Mouse (Mus musculus) kidney, embryonic 15.5 days (tissue): ENCODE results near the gene Pmp22. TPM values are rescaled to one million over a fixed set of nuclear protein-coding genes. Genes with fewer than 3 reads are reported as not detected.
A peak's percentile ranks its signal among the peaks of the same experiment; 100 is the strongest.

Source experiments
- ATAC-seq: fragments of 200-750 bp; cut with Nextera tagmentation; replicated peaks from 2 replicates; pipeline ENCODE4 v1.8.0; 2017; ENCODE audit warnings: moderate TSS enrichment; ENCODE audit not compliant: low FRiP score
- H3K27ac ChIP-seq: fragments of 300-500 bp; sonication (generic); 2 replicates; pipeline ENCODE4 v1.5.1; 2015; ENCODE audit warnings: mild to moderate bottlenecking, inconsistent platforms
- H3K27me3 ChIP-seq: fragments of 300-500 bp; sonication (generic); 2 replicates; pipeline ENCODE4 v1.6.1; 2015; ENCODE audit warnings: inconsistent platforms
- H3K36me3 ChIP-seq: fragments of 300-500 bp; sonication (generic); 2 replicates; pipeline ENCODE4 v1.6.1; 2015; ENCODE audit warnings: inconsistent platforms
- H3K4me1 ChIP-seq: fragments of 300-500 bp; sonication (generic); 2 replicates; pipeline ENCODE4 v1.6.1; 2015; ENCODE audit warnings: inconsistent platforms
- H3K4me2 ChIP-seq: fragments of 300-500 bp; sonication (generic); 2 replicates; pipeline ENCODE4 v1.6.1; 2015; ENCODE audit warnings: moderate library complexity, mild to moderate bottlenecking, inconsistent platforms
- H3K4me3 ChIP-seq: fragments of 300-500 bp; sonication (generic); replicated peaks from 2 replicates; pipeline ENCODE4 v1.5.1; 2015; ENCODE audit warnings: mild to moderate bottlenecking, inconsistent platforms
- H3K9ac ChIP-seq: fragments of 300-500 bp; sonication (generic); 2 replicates; pipeline ENCODE4 v1.6.1; 2015; ENCODE audit warnings: mild to moderate bottlenecking, inconsistent platforms
- H3K9me3 ChIP-seq: fragments of 300-500 bp; sonication (generic); replicated peaks from 2 replicates; pipeline ENCODE4 v1.6.1; 2016; ENCODE audit warnings: inconsistent platforms
- WGBS: fragments of 180-500 bp; shearing (Covaris S2); methylation state at CpG from one replicate; pipeline ENCODE4 v1.1.7; 2015; ENCODE audit warnings: mixed read lengths; 5-methylcytosine and 5-hydroxymethylcytosine counted together
- polyA plus RNA-seq: library from polyadenylated mRNA; unstranded; fragments of >200 nt; fragmentation: Nextera tagmentation; extraction: Ambion mirVana; gene quantifications from 2 replicates; pipeline ENCODE4 v1.2.1, GENCODE M21; 2015

Pmp22 gene
- polyA plus RNA-seq = 96.7 and 115 TPM in 2 replicates

DNA sequence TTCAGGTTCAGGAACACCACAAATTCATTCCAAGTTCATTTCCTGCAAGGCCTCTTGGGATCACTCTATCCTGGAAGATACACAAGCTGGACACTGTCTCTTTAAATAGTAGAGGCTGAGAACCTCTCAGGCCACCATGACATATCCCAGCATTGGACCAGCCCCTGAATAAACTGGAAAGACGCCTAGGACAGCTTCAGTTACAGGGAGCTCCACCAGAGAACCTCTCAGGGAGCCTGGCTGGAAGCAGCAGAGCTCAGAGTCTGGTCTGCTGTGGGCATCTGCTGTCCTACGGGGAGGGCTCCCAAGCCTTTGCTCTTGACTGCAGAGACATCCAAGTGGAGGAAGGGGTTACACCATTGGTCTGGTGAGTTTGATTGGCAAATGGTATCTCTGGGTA, at the start of gene Pmp22:
Gene Pmp22 (plus strand): TSS at position 199 of the 400 bp plus-strand sequence.
- WGBS = 55% methylated on average over 2 of the region's 2 CpGs
- peak within 1 kb of the TSS; percentile 89 for H3K4me2 ChIP-seq
- H3K36me3 ChIP-seq = no peaks in the 10 kb centered on the region
- H3K4me1 ChIP-seq = peaks cover 43% of the 10 kb centered on the region
- ATAC-seq = no peak
- peak within 1 kb of the TSS; percentile 5; the same call in 1 of the 2 replicates for H3K4me3 ChIP-seq
- H3K9ac ChIP-seq = no peak within 1 kb of the TSS
- H3K9me3 ChIP-seq = no peaks in the 10 kb centered on the region
- H3K27me3 ChIP-seq = peaks cover 54% of the 10 kb centered on the region
- no peak within 1 kb of the TSS for H3K27ac ChIP-seq

DNA sequence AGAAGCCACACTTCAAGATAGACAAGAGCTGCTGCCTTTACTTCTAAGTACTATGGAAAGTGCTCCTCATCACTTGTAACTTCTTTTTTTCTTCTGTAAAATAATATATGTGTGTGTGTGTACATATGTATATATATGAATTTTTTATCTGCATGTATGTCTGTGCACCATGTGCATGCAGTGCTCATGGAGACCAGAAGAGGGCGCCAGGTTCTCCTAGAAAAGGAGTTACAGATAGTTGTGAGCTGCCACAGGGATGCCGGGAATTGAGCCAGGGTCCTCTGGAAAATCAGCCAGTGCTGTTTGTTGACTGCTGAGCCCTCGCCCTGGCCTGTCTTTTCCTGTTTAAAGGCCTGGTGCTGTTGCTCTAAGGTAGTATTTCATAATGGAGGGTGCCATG, 44.2 kb upstream of the Pmp22 start:
- 79% methylated on average over 3 of the region's 3 CpGs for WGBS
- Histone ChIP-seq H3K27me3 (no peaks in the 10 kb centered on the region), H3K4me1 (no peaks in the 10 kb centered on the region), H3K36me3 (no peaks in the 10 kb centered on the region), H3K4me3 (no peak overlapping the region), H3K9ac (no peak overlapping the region), H3K27ac (no peak overlapping the region), H3K4me2 (no peak overlapping the region), H3K9me3 (no peaks in the 10 kb centered on the region; the same call in 1 of the 2 replicates)
- ATAC-seq = no peak

DNA sequence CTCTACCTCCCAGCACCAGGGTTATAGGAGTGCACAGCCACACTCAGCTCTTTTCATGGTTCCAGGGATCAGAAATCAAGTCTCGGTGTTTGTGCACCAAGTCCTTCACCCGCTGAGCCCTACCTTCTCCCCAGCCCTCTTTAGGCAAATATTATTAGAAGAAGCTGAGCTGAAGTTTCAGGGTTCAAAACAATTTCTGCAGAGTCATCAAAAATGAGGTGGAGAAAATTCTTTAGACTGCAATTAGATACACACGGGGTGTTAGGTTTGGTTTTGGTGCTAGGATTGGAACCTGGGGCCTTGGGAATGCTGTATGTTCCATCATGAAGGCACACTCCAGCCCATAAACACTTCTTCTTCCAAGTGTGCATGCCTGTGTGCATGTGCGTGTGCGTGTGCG, 40.1 kb upstream of the Pmp22 start:
- Histone ChIP-seq H3K36me3 (no peaks in the 10 kb centered on the region), H3K4me3 (no peak overlapping the region), H3K9ac (no peak overlapping the region), H3K9me3 (no peaks in the 10 kb centered on the region; the same call in 1 of the 2 replicates), H3K4me1 (peaks cover 4% of the 10 kb centered on the region; the same call in 1 of the 2 replicates), H3K27me3 (no peaks in the 10 kb centered on the region), H3K27ac (no peak overlapping the region), H3K4me2 (no peak overlapping the region)
- WGBS = 88% methylated on average over 6 of the region's 6 CpGs
- no peak for ATAC-seq

DNA sequence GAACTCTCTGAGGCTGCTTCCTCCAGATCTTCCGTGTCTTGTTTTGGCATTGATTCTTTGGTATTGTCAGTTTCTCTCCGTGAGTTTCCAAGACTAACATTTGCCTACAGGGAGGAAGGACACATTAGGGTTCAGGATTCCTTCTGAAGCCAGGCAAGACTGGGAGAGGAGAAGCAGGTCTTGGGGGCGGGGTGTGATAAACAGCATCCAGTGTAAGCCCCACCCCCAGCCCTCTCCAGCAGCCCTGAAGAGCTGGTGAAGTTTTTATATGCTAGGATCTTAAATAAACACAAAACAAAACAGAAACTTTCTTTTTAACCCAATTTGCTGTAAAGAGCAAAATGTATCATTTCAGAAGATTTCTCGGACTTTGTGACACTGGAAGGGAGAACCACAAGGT, 38.6 kb upstream of the Pmp22 start:
- Histone ChIP-seq H3K9me3 (no peaks in the 10 kb centered on the region), H3K4me2 (no peak overlapping the region), H3K4me3 (no peak overlapping the region), H3K36me3 (no peaks in the 10 kb centered on the region), H3K9ac (no peak overlapping the region), H3K4me1 (peaks cover 4% of the 10 kb centered on the region; the same call in 1 of the 2 replicates), H3K27me3 (no peaks in the 10 kb centered on the region), H3K27ac (no peak overlapping the region)
- ATAC-seq = no peak
- WGBS = 45% methylated on average over 4 of the region's 4 CpGs

DNA sequence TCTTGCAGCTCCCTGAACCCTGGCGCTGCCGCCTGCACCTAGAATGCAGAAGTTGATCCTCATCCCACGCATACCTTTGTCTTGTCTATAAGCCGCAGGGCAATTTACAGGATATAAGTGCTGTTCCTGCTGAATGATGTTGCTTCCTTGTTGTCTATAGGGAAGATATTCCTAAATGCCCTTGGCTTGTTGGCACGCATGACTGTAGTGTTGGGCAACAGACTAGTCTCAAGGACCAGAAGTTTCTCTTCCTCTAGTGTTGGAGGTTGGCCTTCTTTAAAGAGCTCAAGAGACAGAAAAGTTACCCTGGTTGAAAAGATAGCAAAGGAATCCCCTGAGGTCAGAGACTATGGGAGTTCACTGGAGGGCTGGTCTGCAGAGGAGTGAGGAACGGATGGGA, 37.8 kb upstream of the Pmp22 start:
- ATAC-seq = no peak
- H3K4me1 ChIP-seq = peaks cover 4% of the 10 kb centered on the region; the same call in 1 of the 2 replicates
- H3K4me2 ChIP-seq = no peak overlapping the region
- no peak overlapping the region for H3K27ac ChIP-seq
- H3K9me3 ChIP-seq = no peaks in the 10 kb centered on the region
- H3K4me3 ChIP-seq = no peak overlapping the region
- no peaks in the 10 kb centered on the region for H3K36me3 ChIP-seq
- WGBS = 82% methylated on average over 6 of the region's 6 CpGs
- no peaks in the 10 kb centered on the region for H3K27me3 ChIP-seq
- H3K9ac ChIP-seq = no peak overlapping the region

DNA sequence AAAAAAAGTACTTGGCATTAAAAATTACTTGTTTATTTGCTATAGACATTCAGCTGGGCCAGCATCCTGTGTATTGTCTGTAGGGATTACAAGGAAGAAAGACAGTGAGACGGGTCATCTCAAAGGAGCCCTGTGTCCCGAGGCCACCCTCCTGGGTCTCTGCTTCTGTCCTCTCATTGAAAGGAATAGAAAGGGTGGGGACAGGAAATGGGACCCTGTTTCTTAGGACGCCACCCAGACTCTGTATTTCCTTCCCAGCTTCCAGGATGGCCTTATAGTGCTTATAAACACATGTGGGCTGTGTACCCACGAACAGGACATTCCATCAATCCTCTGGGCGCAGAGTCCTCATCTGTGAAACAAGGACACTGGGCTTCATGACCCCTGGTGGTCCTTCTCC, 36.5 kb upstream of the Pmp22 start:
- 70% methylated on average over 5 of the region's 5 CpGs for WGBS
- H3K9me3 ChIP-seq = no peaks in the 10 kb centered on the region
- H3K4me1 ChIP-seq = peaks cover 4% of the 10 kb centered on the region; the same call in 1 of the 2 replicates
- H3K27me3 ChIP-seq = no peaks in the 10 kb centered on the region
- no peak overlapping the region for H3K27ac ChIP-seq
- no peak for ATAC-seq
- H3K9ac ChIP-seq = no peak overlapping the region
- H3K36me3 ChIP-seq = no peaks in the 10 kb centered on the region
- no peak overlapping the region for H3K4me3 ChIP-seq
- H3K4me2 ChIP-seq = no peak overlapping the region

DNA sequence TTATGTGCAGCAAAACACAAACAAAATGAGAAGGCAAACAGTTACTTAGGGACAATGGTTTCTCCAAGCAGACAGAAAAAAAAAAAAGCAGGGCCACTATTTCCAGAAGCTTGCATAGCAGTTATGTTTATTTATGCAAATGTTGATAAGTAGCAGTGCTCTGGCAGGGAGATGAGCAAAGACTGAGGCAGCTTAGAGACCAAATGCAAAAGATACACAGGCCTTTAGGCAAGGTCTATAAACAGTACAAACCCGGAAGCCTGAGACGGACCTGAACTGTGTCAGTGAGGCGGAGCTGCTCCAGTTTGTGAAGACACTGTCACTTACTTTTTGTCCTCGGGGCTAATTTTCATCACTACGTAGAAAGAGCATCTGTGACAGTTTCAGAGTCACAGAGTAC, 35.2 kb upstream of the Pmp22 start:
- Histone ChIP-seq H3K4me2 (no peak overlapping the region), H3K27ac (no peak overlapping the region), H3K4me3 (no peak overlapping the region), H3K9me3 (no peaks in the 10 kb centered on the region), H3K9ac (no peak overlapping the region), H3K27me3 (no peaks in the 10 kb centered on the region), H3K36me3 (no peaks in the 10 kb centered on the region), H3K4me1 (peaks cover 4% of the 10 kb centered on the region; the same call in 1 of the 2 replicates)
- WGBS = 75% methylated on average over 5 of the region's 5 CpGs
- no peak for ATAC-seq

DNA sequence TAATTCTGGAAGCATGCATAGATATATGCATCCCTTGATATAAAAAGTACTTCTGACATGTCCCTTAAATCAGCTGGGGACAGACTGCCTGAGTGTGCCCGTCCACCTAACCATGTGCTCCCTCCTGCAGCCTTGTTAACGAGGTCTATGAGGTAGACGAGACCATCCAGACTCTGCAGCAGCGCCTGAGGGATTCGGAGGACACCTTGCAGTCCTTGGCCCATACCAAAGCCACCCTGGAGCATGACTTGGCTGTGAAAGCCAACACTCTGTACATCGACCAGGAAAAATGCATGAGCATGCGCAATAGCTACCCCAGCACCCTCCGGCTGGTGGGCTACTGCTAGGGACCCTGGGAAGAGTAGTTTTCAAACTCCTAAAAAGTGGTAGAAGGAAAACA, 34.3 kb upstream of the Pmp22 start:
- H3K9me3 ChIP-seq = no peaks in the 10 kb centered on the region
- WGBS = 86% methylated on average over 8 of the region's 8 CpGs
- no peak for ATAC-seq

DNA sequence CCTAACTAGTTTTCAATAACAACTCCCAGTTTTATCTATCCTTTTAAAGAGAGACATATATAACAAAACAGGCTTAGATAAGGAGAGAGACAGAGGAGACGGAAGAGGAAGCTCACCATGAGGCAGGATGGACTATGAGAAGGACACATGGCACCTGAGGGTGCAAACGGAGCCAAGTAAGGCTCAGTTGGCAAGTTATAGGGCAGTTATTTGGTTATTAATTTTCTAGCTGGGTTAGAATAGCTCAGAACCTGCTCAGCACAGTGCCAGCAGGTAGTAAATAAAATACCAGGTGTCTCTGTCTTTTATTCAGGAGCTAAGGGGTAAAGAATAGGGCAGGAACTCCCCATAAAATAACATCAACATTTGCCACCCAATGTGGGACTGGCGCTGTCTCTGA, 30.8 kb upstream of the Pmp22 start:
- H3K9me3 ChIP-seq = no peaks in the 10 kb centered on the region
- no peaks in the 10 kb centered on the region for H3K36me3 ChIP-seq
- no peak for ATAC-seq
- WGBS = 71% methylated on average over 3 of the region's 3 CpGs
- no peak overlapping the region for H3K4me3 ChIP-seq
- no peak overlapping the region for H3K4me2 ChIP-seq
- no peaks in the 10 kb centered on the region for H3K27me3 ChIP-seq
- no peak overlapping the region for H3K27ac ChIP-seq
- H3K4me1 ChIP-seq = no peaks in the 10 kb centered on the region
- H3K9ac ChIP-seq = no peak overlapping the region

More for the DNA sequence above, 34.3 kb upstream of the Pmp22 start:
- Histone ChIP-seq H3K27ac (no peak overlapping the region), H3K9ac (no peak overlapping the region), H3K4me3 (no peak overlapping the region), H3K27me3 (no peaks in the 10 kb centered on the region), H3K4me1 (peaks cover 4% of the 10 kb centered on the region; the same call in 1 of the 2 replicates), H3K36me3 (no peaks in the 10 kb centered on the region), H3K4me2 (no peak overlapping the region)

DNA sequence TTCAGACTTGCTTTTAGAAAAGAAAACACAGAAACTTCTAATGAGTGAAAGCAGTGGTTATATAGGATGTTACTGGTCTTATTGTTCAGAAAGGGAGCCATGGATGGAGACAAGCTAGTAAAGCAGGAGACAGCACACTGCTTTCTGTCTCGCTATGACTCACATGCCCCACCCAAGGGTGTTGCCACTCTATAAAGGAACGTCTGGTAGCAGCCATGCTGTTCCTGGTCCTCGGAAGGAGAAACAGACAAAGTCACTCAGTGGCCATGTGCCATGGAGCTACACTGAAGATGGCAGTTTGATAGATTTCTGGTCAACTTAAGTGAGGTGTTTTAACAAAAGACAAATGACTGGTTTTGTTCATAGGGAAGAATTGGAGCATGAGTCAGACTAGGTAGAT, 29.4 kb upstream of the Pmp22 start:
- no peak overlapping the region for H3K4me2 ChIP-seq
- H3K9ac ChIP-seq = no peak overlapping the region
- no peaks in the 10 kb centered on the region for H3K4me1 ChIP-seq
- no peaks in the 10 kb centered on the region for H3K36me3 ChIP-seq
- WGBS = 80% methylated on average over 3 of the region's 3 CpGs
- no peak for ATAC-seq
- H3K9me3 ChIP-seq = no peaks in the 10 kb centered on the region
- no peak overlapping the region for H3K27ac ChIP-seq
- no peak overlapping the region for H3K4me3 ChIP-seq
- no peaks in the 10 kb centered on the region for H3K27me3 ChIP-seq

DNA sequence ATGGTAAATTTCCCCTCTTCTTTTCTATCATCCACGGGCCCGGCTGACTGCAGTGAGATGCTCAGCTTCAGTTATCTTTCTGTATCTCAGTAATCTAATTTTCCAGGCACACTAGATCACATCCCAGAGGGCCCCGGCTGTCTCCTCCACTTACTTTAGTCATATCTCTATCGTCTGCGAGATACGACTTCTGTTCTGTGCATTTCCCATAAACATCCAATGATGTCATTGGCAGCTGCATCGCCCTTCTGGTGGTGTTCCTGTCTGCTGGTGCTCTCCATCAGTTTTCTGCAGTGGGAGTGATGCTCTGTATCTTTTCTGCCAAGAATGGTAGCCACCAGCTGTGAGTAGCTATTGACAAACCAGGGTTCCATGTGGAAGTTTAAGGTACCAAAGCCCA, 25.5 kb upstream of the Pmp22 start:
- no peaks in the 10 kb centered on the region for H3K36me3 ChIP-seq
- H3K4me2 ChIP-seq = no peak overlapping the region
- H3K27me3 ChIP-seq = no peaks in the 10 kb centered on the region
- no peaks in the 10 kb centered on the region for H3K4me1 ChIP-seq
- WGBS = 85% methylated on average over 7 of the region's 7 CpGs
- H3K27ac ChIP-seq = no peak overlapping the region
- no peak overlapping the region for H3K9ac ChIP-seq
- no peaks in the 10 kb centered on the region for H3K9me3 ChIP-seq
- ATAC-seq = no peak
- no peak overlapping the region for H3K4me3 ChIP-seq

DNA sequence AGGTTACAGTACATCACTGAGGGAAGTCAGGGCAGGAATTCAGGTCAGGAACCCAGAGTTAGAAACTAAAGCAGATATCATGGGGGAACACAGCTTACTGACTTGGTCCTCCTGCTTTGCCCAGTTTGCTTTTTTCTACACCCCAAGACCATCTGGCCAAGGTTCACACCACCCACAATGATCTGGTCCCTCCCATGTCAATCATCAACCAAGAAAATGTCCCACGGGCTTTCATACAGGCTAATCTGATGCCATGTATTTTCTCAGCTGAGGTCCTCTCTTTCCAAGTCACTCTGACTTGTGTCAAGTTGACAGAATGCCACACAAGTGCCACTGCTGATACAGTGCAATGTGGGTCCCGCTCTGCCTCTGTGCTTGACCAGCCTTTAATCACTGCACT, 24.8 kb upstream of the Pmp22 start:
- 75% methylated on average over 2 of the region's 2 CpGs for WGBS
- ATAC-seq = no peak

DNA sequence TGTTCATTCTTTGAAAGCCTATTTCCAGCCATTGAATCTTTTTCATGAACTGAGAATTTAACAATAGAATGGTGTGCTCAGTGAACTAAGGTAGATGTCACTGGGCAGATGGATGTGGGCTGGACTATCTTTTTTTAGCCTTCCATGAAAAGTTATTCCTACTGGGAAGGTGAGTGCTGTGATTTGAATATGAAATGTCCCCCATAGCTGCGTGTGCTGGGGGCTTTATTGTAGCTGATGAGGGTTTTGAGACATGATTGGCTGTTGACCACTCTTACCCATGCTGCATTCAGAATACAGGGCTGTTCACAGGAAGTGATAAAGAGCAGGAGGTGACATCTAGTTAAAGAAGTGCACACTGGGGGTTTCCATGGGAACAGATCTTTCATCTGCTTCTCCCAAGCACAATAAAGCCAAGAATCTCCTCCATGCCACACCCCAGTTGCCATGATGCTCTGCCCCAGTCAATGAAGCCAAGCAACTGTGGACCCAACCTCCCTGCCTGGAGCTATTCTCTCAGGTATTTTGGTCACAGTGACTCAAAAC, 19.5 kb upstream of the Pmp22 start:
- no peak overlapping the region for H3K27ac ChIP-seq
- H3K9me3 ChIP-seq = no peaks in the 10 kb centered on the region
- no peaks in the 10 kb centered on the region for H3K36me3 ChIP-seq
- no peak overlapping the region for H3K4me3 ChIP-seq
- H3K9ac ChIP-seq = no peak overlapping the region
- no peaks in the 10 kb centered on the region for H3K27me3 ChIP-seq
- WGBS = 65% methylated on average over 1 of the region's 1 CpGs
- no peak for ATAC-seq
- H3K4me2 ChIP-seq = no peak overlapping the region
- H3K4me1 ChIP-seq = no peaks in the 10 kb centered on the region

More for the DNA sequence above, 24.8 kb upstream of the Pmp22 start:
- no peak overlapping the region for H3K27ac ChIP-seq
- H3K4me1 ChIP-seq = no peaks in the 10 kb centered on the region
- H3K4me3 ChIP-seq = no peak overlapping the region
- H3K36me3 ChIP-seq = no peaks in the 10 kb centered on the region
- no peaks in the 10 kb centered on the region for H3K9me3 ChIP-seq
- no peak overlapping the region for H3K4me2 ChIP-seq
- H3K9ac ChIP-seq = no peak overlapping the region
- H3K27me3 ChIP-seq = no peaks in the 10 kb centered on the region
